8 mouse cellular contexts compared by ENCODE assay signal in the genomic region with DNA sequence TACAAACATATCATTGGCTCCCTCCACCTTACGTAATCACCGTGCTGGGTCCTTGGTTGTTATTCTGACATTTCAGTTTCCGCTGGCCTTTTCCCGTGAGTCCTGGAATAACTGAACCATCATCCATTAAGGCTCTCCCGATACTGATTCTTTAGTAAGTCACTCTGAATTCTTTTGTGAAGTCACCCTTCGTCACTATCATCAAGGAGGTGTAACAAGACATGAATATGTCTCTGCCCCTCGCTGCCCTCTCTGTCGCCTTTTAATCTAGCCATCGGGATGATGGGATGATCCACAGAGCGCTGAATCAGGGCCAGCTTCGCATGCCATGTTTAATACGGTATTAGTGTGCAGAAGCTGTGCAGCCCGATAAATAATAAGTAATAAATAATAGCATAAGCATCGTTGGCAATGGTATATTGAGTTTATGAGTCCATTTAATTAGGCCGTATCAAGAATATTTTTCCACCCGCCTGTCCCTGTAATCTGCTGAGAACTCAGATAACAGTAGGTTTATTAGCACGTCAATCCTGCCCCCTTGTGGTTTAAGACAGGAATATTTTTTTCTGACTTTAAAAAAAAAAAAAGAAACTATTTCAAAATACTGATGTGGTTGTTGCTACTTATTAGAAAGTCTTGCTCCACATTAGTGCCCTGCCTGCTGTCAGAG. TPM values are rescaled to one million over a fixed set of nuclear protein-coding genes. Genes with fewer than 3 reads are reported as not detected.
DNase-seq lines count a peak whose midpoint lies in the region; ATAC-seq and TF ChIP-seq lines count a peak whose summit lies in the region.

No protein-coding gene starts in this region.

- in situ Hi-C loops in ES-E14 (cut with MboI; ENCODE audit: low sequenced_read_pairs in 2 of 2, unreplicated experiment in 2 of 2) = loop anchor here (5.0 to 10.0 kb wide), 2 partner anchors 219 to 222 kb away; no protein-coding TSS in a partner anchor

- H3K4me2 ChIP-seq in heart, embryonic 12.5 days = peak overlapping the region; percentile 64

- H3K27me3 ChIP-seq in heart, embryonic 12.5 days (replicated peaks) = peaks cover 11% of the 10 kb centered on the region; the same call in 1 of the 2 replicates

- H3K4me3 ChIP-seq in ES-E14 (ENCODE audit: insufficient read depth in 1 of 2, low read depth in 1 of 2, low read length in 2 of 2, poor library complexity in 1 of 2, severe bottlenecking in 1 of 2) = no peak overlapping the region
- peak overlapping the region; percentile 25 for H3K4me3 ChIP-seq in cortical plate, adult 2 months (ENCODE audit: insufficient read depth, low read length)
- H3K4me3 ChIP-seq in heart, embryonic 12.5 days = peak overlapping the region; percentile 33

- H3K27ac ChIP-seq in ES-E14 (ENCODE audit: insufficient read depth, low read depth, low read length, poor library complexity, severe bottlenecking) = no peak overlapping the region
- peak overlapping the region; percentile 65; the same call in 1 of the 2 replicates for H3K27ac ChIP-seq in cortical plate, adult 2 months (ENCODE audit: insufficient read depth, low read length)
- no peak overlapping the region for H3K27ac ChIP-seq in heart, embryonic 12.5 days (ENCODE audit: poor library complexity, severe bottlenecking)

- peak; percentile 79 for DNase-seq in 416B (ENCODE audit: low read depth)
- DNase-seq in ES-E14 (ENCODE audit: low read depth, low spot score) = no peak
- DNase-seq in kidney, postnatal 36 days = peak; percentile 22 to 36
- DNase-seq in lung, postnatal 10 days = peak; percentile 40
- peak; percentile 53 for DNase-seq in retina, postnatal 7 days (ENCODE audit: low read depth, low spot score)
- DNase-seq in gastrocnemius, postnatal 25 days = no peak

- no peaks in the 10 kb centered on the region for H3K36me3 ChIP-seq in ES-E14 (ENCODE audit: control insufficient read depth, insufficient read depth, low read length, poor library complexity, severe bottlenecking)
- no peaks in the 10 kb centered on the region for H3K36me3 ChIP-seq in heart, embryonic 12.5 days

- H3K4me1 ChIP-seq in ES-E14 (ENCODE audit: control insufficient read depth in 2 of 2, insufficient read depth in 2 of 2, low read length in 2 of 2, poor library complexity in 1 of 2) = no peaks in the 10 kb centered on the region
- H3K4me1 ChIP-seq in cortical plate, adult 2 months (ENCODE audit: control insufficient read depth, insufficient read depth, low read length) = no peaks in the 10 kb centered on the region
- peaks cover 10% of the 10 kb centered on the region; the same call in 1 of the 2 replicates for H3K4me1 ChIP-seq in heart, embryonic 12.5 days (replicated peaks)

- 20% methylated on average over 17 of the region's 17 CpGs for WGBS in heart, embryonic 12.5 days

- TF ChIP-seq POLR2A in cortical plate, adult 2 months (IDR thresholded peaks at IDR 0.05; ENCODE audit: extremely low read depth, insufficient read depth, low read length) = no peak

- no peak for TF ChIP-seq CTCF in cortical plate, adult 2 months (IDR thresholded peaks at IDR 0.05; ENCODE audit: extremely low read depth, insufficient read depth, low read length)

- no peaks in the 10 kb centered on the region for H3K9me3 ChIP-seq in ES-E14 (ENCODE audit: control insufficient read depth, insufficient read depth, low read depth, low read length)
- H3K9me3 ChIP-seq in heart, embryonic 12.5 days (replicated peaks) = no peaks in the 10 kb centered on the region

- H3K9ac ChIP-seq in ES-E14 (ENCODE audit: insufficient read depth, low read depth, low read length, poor library complexity, severe bottlenecking) = no peak overlapping the region
- H3K9ac ChIP-seq in heart, embryonic 12.5 days = 0 out of 2 replicates have a peak overlapping the region, but pooled peaks have one; percentile 1

- ATAC-seq in heart, embryonic 12.5 days (ENCODE audit: insufficient number of reproducible peaks, low FRiP score) = no peak

TF ChIP-seq in ES-E14, 5 proteins besides CTCF, POLR2A, EP300 and RAD21:
- TF ChIP-seq ZNF384 (IDR thresholded peaks at IDR 0.05; ENCODE audit: low read depth, low read length) (peak; percentile 97), CHD2 (IDR thresholded peaks at IDR 0.05; ENCODE audit: low read depth, low read length) (no peak), ZC3H11A (IDR thresholded peaks at IDR 0.05; ENCODE audit: borderline replicate concordance, low read depth, low read length) (peak; percentile 48; the same call in 1 of the 2 replicates)

RNA-seq across cellular contexts. Expression of a gene that starts 33.8 kb away (rescaled TPM):
- 145 and 178 TPM in 2 replicates for total RNA-seq in ES-E14 (2012; rRNA removed)
- polyA plus RNA-seq in cortical plate, adult 2 months (2012; rRNA removed) = 61.6 and 65.1 TPM in 2 replicates
- 55.7 and 57.4 TPM in 2 replicates for polyA plus RNA-seq in heart, embryonic 12.5 days (2016; fragmentation: Nextera tagmentation; extraction: Ambion mirVana)
- 10 to 100 TPM; 38.5 to 43.8 TPM for total RNA-seq in gastrocnemius, postnatal 25 days (2021)

RNA-seq across cellular contexts. Expression of a gene that starts 47.5 kb away (rescaled TPM):
- total RNA-seq in ES-E14 (2012; rRNA removed) = 4.6 and 4.8 TPM in 2 replicates
- polyA plus RNA-seq in cortical plate, adult 2 months (2012; rRNA removed) = 6.6 and 8.0 TPM in 2 replicates
- 1.5 and 2.5 TPM in 2 replicates for polyA plus RNA-seq in heart, embryonic 12.5 days (2016; fragmentation: Nextera tagmentation; extraction: Ambion mirVana)
- 1 to 10 TPM; 2.3 to 2.4 TPM for total RNA-seq in gastrocnemius, postnatal 25 days (2021)

Comparison
In these comparisons a context has a peak if more than half of its experiments do, and no peak if none do; other contexts are left out.
1. DNase-seq: peak in 416B (single experiment), kidney, postnatal 36 days (2 of 2), lung, postnatal 10 days (single experiment) and retina, postnatal 7 days (single experiment); none in ES-E14 (single experiment) and gastrocnemius, postnatal 25 days (single experiment).
2. H3K4me3 ChIP-seq: peak in cortical plate, adult 2 months (single experiment) and heart, embryonic 12.5 days (single experiment); none in ES-E14 (0 of 2).